Mouse (Mus musculus): ENCODE results near the gene Abcc2.

GRCm38 (mm10) chr19:43826855-43827254 is 44.9 kb downstream of the Abcc2 start:
- TF ChIP-seq CTCF (IDR thresholded peaks at IDR 0.05; ENCODE audit: low read depth, low read length) (no peak), POLR2A (IDR thresholded peaks at IDR 0.05; ENCODE audit: extremely low read depth, insufficient read depth, low read length) (no peak)

Measured in liver, adult 2 months (tissue).